ENCODE assay signal across 8 mouse cellular contexts in genomic region chr5:143464100-143464756, GRCm38 (mm10). TPM values are rescaled to one million over a fixed set of nuclear protein-coding genes. Genes with fewer than 3 reads are reported as not detected.
DNase-seq lines count a peak whose midpoint lies in the region; ATAC-seq and TF ChIP-seq lines count a peak whose summit lies in the region.

Gene Daglb, plus strand, starts transcription at chr5:143464584.

- no peak for TF ChIP-seq CTCF in MEL (IDR thresholded peaks at IDR 0.05 in 2 of 3, conservative IDR thresholded peaks at IDR 0.05 in 1 of 3; ENCODE audit: control insufficient read depth in 1 of 3, insufficient read depth in 1 of 3, low read depth in 2 of 3, low read length in 3 of 3, poor library complexity in 1 of 3, severe bottlenecking in 1 of 3)
- no peak for TF ChIP-seq CTCF in cerebellum, adult 2 months (IDR thresholded peaks at IDR 0.05; ENCODE audit: borderline replicate concordance, insufficient read depth, low read depth, low read length)

- H3K4me2 ChIP-seq in lung, embryonic 16.5 days (ENCODE audit: low read depth, low read length): peak within 1 kb of the TSS; percentile 95

- 0 out of 4 replicates have a peak, but pooled peaks of 1 of the 2 experiments have one; percentile 4 for TF ChIP-seq EP300 in MEL (IDR thresholded peaks at IDR 0.05; ENCODE audit: low read depth in 1 of 2, low read length in 2 of 2)

- ATAC-seq in hematopoietic stem cell, adult 5-6 weeks (replicated peaks in 1 of 2; ENCODE audit: insufficient read depth in 1 of 2, low FRiP score in 2 of 2, low TSS enrichment in 1 of 2, low read depth in 1 of 2, poor library complexity in 2 of 2, severe bottlenecking in 2 of 2): peak; percentile 76 to 90
- ATAC-seq in lung, embryonic 16.5 days (ENCODE audit: low read depth): peak; percentile 98

- H3K79me2 ChIP-seq in MEL (ENCODE audit: control insufficient read depth, insufficient read depth, low read length, poor library complexity): peaks cover 13% of the 10 kb centered on the region

- WGBS in cerebellum, adult 2 months: 1% methylated on average over 43 of the region's 43 CpGs
- 2% methylated on average over 43 of the region's 43 CpGs for WGBS in lung, embryonic 16.5 days

- peak within 1 kb of the TSS; percentile 80 for H3K9ac ChIP-seq in MEL (ENCODE audit: control insufficient read depth, low read depth, low read length, poor library complexity, severe bottlenecking)
- peak within 1 kb of the TSS; percentile 74 for H3K9ac ChIP-seq in lung, embryonic 16.5 days (ENCODE audit: low read length)

- peak within 1 kb of the TSS; percentile 42 for H3K27ac ChIP-seq in MEL (ENCODE audit: control insufficient read depth, low read depth, low read length)
- peak within 1 kb of the TSS; percentile 60 for H3K27ac ChIP-seq in cerebellum, adult 2 months (ENCODE audit: insufficient read depth, low read length)
- no peak within 1 kb of the TSS for H3K27ac ChIP-seq in lung, embryonic 16.5 days (ENCODE audit: low read length)

- no peaks in the 10 kb centered on the region for H3K9me3 ChIP-seq in MEL (replicated peaks; ENCODE audit: insufficient read depth, low read length)
- H3K9me3 ChIP-seq in lung, embryonic 16.5 days (ENCODE audit: control insufficient read depth, low read length): no peaks in the 10 kb centered on the region

- H3K4me1 ChIP-seq in MEL (ENCODE audit: control insufficient read depth in 1 of 2, insufficient read depth in 2 of 2, low read length in 2 of 2): peaks cover 10 to 11% of the 10 kb centered on the region in 2 experiments; a peak in 1 of 4 replicates
- H3K4me1 ChIP-seq in cerebellum, adult 2 months (ENCODE audit: control insufficient read depth, insufficient read depth, low read length): peaks cover 4% of the 10 kb centered on the region; the same call in 1 of the 2 replicates
- peaks cover 6% of the 10 kb centered on the region; the same call in 1 of the 2 replicates for H3K4me1 ChIP-seq in lung, embryonic 16.5 days (replicated peaks; ENCODE audit: control insufficient read depth, insufficient read depth, low read length)

- TF ChIP-seq RAD21 in MEL (IDR thresholded peaks at IDR 0.05; ENCODE audit: low read depth, low read length): no peak

- peaks cover 0 to 6% of the 10 kb centered on the region in 2 experiments; a peak in 3 of 4 replicates for H3K36me3 ChIP-seq in MEL (ENCODE audit: control insufficient read depth in 1 of 2, insufficient read depth in 2 of 2, low read length in 2 of 2)
- no peaks in the 10 kb centered on the region for H3K36me3 ChIP-seq in lung, embryonic 16.5 days (ENCODE audit: control insufficient read depth, insufficient read depth, low read length)

- H3K4me3 ChIP-seq in MEL (ENCODE audit: control insufficient read depth in 1 of 2, insufficient read depth in 1 of 2, low read depth in 2 of 2, low read length in 2 of 2): peak within 1 kb of the TSS; percentile 80 to 84
- peak within 1 kb of the TSS; percentile 75 for H3K4me3 ChIP-seq in cerebellum, adult 2 months (replicated peaks; ENCODE audit: insufficient read depth, low read depth, low read length)
- H3K4me3 ChIP-seq in lung, embryonic 16.5 days (ENCODE audit: low read length): peak within 1 kb of the TSS; percentile 73

- peak; percentile 96 for TF ChIP-seq POLR2A in MEL (IDR thresholded peaks at IDR 0.05; ENCODE audit: control insufficient read depth in 1 of 2, insufficient read depth in 1 of 2, low read depth in 1 of 2, low read length in 2 of 2, poor library complexity in 1 of 2)
- TF ChIP-seq POLR2A in cerebellum, adult 2 months (IDR thresholded peaks at IDR 0.05; ENCODE audit: borderline replicate concordance, insufficient read depth, low read length): peak; percentile 96

- peaks cover 2% of the 10 kb centered on the region in 2 experiments; a peak in 2 of 4 replicates for H3K27me3 ChIP-seq in MEL (ENCODE audit: control insufficient read depth in 1 of 2, insufficient read depth in 2 of 2, low read length in 2 of 2)
- no peaks in the 10 kb centered on the region for H3K27me3 ChIP-seq in cerebellum, adult 2 months (ENCODE audit: control insufficient read depth, insufficient read depth, low read length)
- no peaks in the 10 kb centered on the region for H3K27me3 ChIP-seq in lung, embryonic 16.5 days (ENCODE audit: control insufficient read depth, insufficient read depth, low read depth, low read length)

- peak; percentile 97 for DNase-seq in MEL (ENCODE audit: low read depth, low spot score)
- DNase-seq in cerebellum, adult 2 months: peak; percentile 91 to 92
- DNase-seq in forelimb bud, embryonic 11.5 days (ENCODE audit: low read depth, low spot score): peak; percentile 89
- DNase-seq in layer of hippocampus, adult 9-10 months (ENCODE audit: low spot score): peak; percentile 79
- DNase-seq in ovary, postnatal 10 days (ENCODE audit: low spot score): peak; percentile 63
- DNase-seq in thymus, postnatal 10 days (ENCODE audit: low spot score in 2 of 2): peak; percentile 83 to 87

TF ChIP-seq in MEL, 35 proteins besides CTCF, POLR2A, EP300 and RAD21:
- TF ChIP-seq KAT2A (conservative IDR thresholded peaks at IDR 0.05; ENCODE audit: low read depth, low read length): no peak
- no peak for TF ChIP-seq ZKSCAN1 (IDR thresholded peaks at IDR 0.05; ENCODE audit: low read depth, low read length)
- peak; percentile 78; the same call in 1 of the 2 replicates for TF ChIP-seq MAX (IDR thresholded peaks at IDR 0.05; ENCODE audit: low read length)
- TF ChIP-seq TBP (IDR thresholded peaks at IDR 0.05; ENCODE audit: low read depth, low read length): peak; percentile 78
- TF ChIP-seq JUND (IDR thresholded peaks at IDR 0.05; ENCODE audit: low read depth, low read length): no peak
- peak; percentile 77; the same call in 1 of the 2 replicates for TF ChIP-seq SIN3A (IDR thresholded peaks at IDR 0.05; ENCODE audit: low read length)
- TF ChIP-seq TAL1 (IDR thresholded peaks at IDR 0.05; ENCODE audit: low read length): no peak
- peak; percentile 97 for TF ChIP-seq ELF1 (IDR thresholded peaks at IDR 0.05; ENCODE audit: low read depth, low read length)
- TF ChIP-seq USF2 (IDR thresholded peaks at IDR 0.05; ENCODE audit: borderline replicate concordance in 1 of 2, insufficient read depth in 1 of 2, low read depth in 1 of 2, low read length in 2 of 2): no peak
- TF ChIP-seq MYC (IDR thresholded peaks at IDR 0.05; ENCODE audit: low read depth, low read length): no peak; the same call in 1 of the 2 replicates
- 0 out of 2 replicates have a peak, but pooled peaks have one; percentile 59 for TF ChIP-seq UBTF (IDR thresholded peaks at IDR 0.05; ENCODE audit: borderline replicate concordance, insufficient read depth, low read depth, low read length)
- peak; percentile 70; the same call in 1 of the 2 replicates for TF ChIP-seq MAZ (IDR thresholded peaks at IDR 0.05; ENCODE audit: low read depth, low read length)
- no peak for TF ChIP-seq CHD1 (IDR thresholded peaks at IDR 0.05; ENCODE audit: low read depth, low read length)
- TF ChIP-seq GATA1 (IDR thresholded peaks at IDR 0.05; ENCODE audit: low read depth, low read length): no peak
- TF ChIP-seq NELFE (IDR thresholded peaks at IDR 0.05; ENCODE audit: low read depth, low read length): peak; percentile 91
- peak; percentile 74; the same call in 1 of the 2 replicates for TF ChIP-seq POLR2AphosphoS2 (IDR thresholded peaks at IDR 0.05; ENCODE audit: low read length)
- TF ChIP-seq ZMIZ1 (IDR thresholded peaks at IDR 0.05; ENCODE audit: low read depth, low read length): 0 out of 2 replicates have a peak, but pooled peaks have one; percentile 31
- TF ChIP-seq POLR2AphosphoS5 (IDR thresholded peaks at IDR 0.05; ENCODE audit: borderline replicate concordance, low read depth, low read length): no peak
- peak; percentile 89 for TF ChIP-seq MXI1 (IDR thresholded peaks at IDR 0.05; ENCODE audit: low read depth, low read length)
- peak; percentile 56 for TF ChIP-seq TCF12 (IDR thresholded peaks at IDR 0.05; ENCODE audit: low read depth, low read length)
- no peak for TF ChIP-seq MEF2A (IDR thresholded peaks at IDR 0.05; ENCODE audit: extremely low read depth, insufficient replicate concordance, low read depth, low read length, poor library complexity, severe bottlenecking)
- TF ChIP-seq SMC3 (IDR thresholded peaks at IDR 0.05; ENCODE audit: low read depth, low read length): no peak
- TF ChIP-seq CHD2 (IDR thresholded peaks at IDR 0.05; ENCODE audit: low read length): no peak
- no peak for TF ChIP-seq ETS1 (IDR thresholded peaks at IDR 0.05; ENCODE audit: low read depth, low read length)
- TF ChIP-seq BHLHE40 (IDR thresholded peaks at IDR 0.05; ENCODE audit: borderline replicate concordance, low read depth, low read length): no peak
- peak; percentile 96 for TF ChIP-seq NRF1 (IDR thresholded peaks at IDR 0.05; ENCODE audit: insufficient read depth, low read depth, low read length, poor library complexity, severe bottlenecking)
- TF ChIP-seq HCFC1 (IDR thresholded peaks at IDR 0.05; ENCODE audit: low read depth, low read length): peak; percentile 79

RNA-seq across cellular contexts. Expression of gene Daglb, which starts in this region (rescaled TPM):
- 9.0 and 10.4 TPM in 2 replicates for total RNA-seq in MEL (2012; rRNA removed)
- 1 to 10 TPM in 1 of 2 experiments, not detected in 1; 8.9 TPM for polyA plus RNA-seq in MEL (2012; ENCODE audit: insufficient read depth in 1 of 2, insufficient read length in 2 of 2, low read depth in 1 of 2, low replicate concordance in 2 of 2, missing spikeins in 1 of 2)
- 27.8 and 30.4 TPM in 2 replicates for polyA plus RNA-seq in cerebellum, adult 2 months (2012; rRNA removed)
- total RNA-seq in hematopoietic stem cell, adult 5-6 weeks (2017): 9.8 and 11.5 TPM in 2 replicates
- polyA plus RNA-seq in lung, embryonic 16.5 days (2015; fragmentation: Nextera tagmentation; extraction: Ambion mirVana): 8.4 TPM in 2 replicates
